Mouse (Mus musculus) G1E (cell line): Measurements from ENCODE around the gene Slc9a8.

ENCODE experiments used
- CTCF ChIP-seq: IDR thresholded peaks from 2 replicates; pipeline ENCODE4 v1.5.1; 2012; ENCODE audit warnings: low read depth, low read length, inconsistent platforms, mixed read lengths
- GATA1 ChIP-seq: IDR thresholded peaks from 2 replicates; pipeline ENCODE4 v1.6.1; 2012; ENCODE audit warnings: borderline replicate concordance, low read length, inconsistent platforms, mixed read lengths
- TAL1 ChIP-seq: conservative IDR thresholded peaks from 2 replicates; pipeline ENCODE4 v1.6.1; 2012; ENCODE audit warnings: low read depth, low read length, inconsistent platforms, mixed read lengths

GRCm38 (mm10) chr2:167463802-167464201 lies 42.3 kb downstream of the Slc9a8 start:
- TF ChIP-seq CTCF (no peak), GATA1 (no peak), TAL1 (no peak)
